Mouse (Mus musculus) adrenal gland, postnatal 25 days (tissue): ENCODE measurements around the gene Fam129b. TPM values are rescaled to one million over a fixed set of nuclear protein-coding genes. Genes with fewer than 3 reads are reported as not detected.

Experiments used
- DNase-seq: peaks from one replicate; pipeline ENCODE4 v3.0.0; 2021; ENCODE audit warnings: mixed read lengths
- total RNA-seq: library from RNA; stranded (reverse); gene quantifications from 2 replicates; pipeline ENCODE4 v1.2.3, GENCODE M21; 2021

Fam129b gene
- total RNA-seq, 1 experiment from 2014 or later = 15.2 TPM

GRCm38 (mm10) chr2:32892490-32892889 lies 16.6 kb downstream of the Fam129b start:
- DNase-seq = no peak

GRCm38 (mm10) chr2:32894097-32894496 lies 18.2 kb downstream of the Fam129b start:
- DNase-seq = no peak

- DNase-seq = no peak
Measured at GRCm38 (mm10) chr2:32895606-32896106, 19.7 kb downstream of the Fam129b start.

- no peak for DNase-seq
Measured at GRCm38 (mm10) chr2:32896507-32897147, 20.7 kb downstream of the Fam129b start.

GRCm38 (mm10) chr2:32898983-32899382 lies 23.1 kb downstream of the Fam129b start:
- DNase-seq = no peak

GRCm38 (mm10) chr2:32902126-32902525 lies 26.2 kb downstream of the Fam129b start:
- no peak for DNase-seq

- no peak for DNase-seq
Measured at GRCm38 (mm10) chr2:32903470-32903869, 27.6 kb downstream of the Fam129b start.

- DNase-seq = no peak
Measured at GRCm38 (mm10) chr2:32904637-32905036, 28.7 kb downstream of the Fam129b start.

GRCm38 (mm10) chr2:32905297-32905696 lies 29.4 kb downstream of the Fam129b start:
- no peak for DNase-seq

- no peak for DNase-seq
Measured at GRCm38 (mm10) chr2:32907442-32907841, 31.5 kb downstream of the Fam129b start.

GRCm38 (mm10) chr2:32908272-32908671 lies 32.4 kb downstream of the Fam129b start:
- DNase-seq = no peak

GRCm38 (mm10) chr2:32908796-32909195 lies 32.9 kb downstream of the Fam129b start:
- DNase-seq = no peak

- no peak for DNase-seq
Measured at GRCm38 (mm10) chr2:32911639-32912182, 35.8 kb downstream of the Fam129b start.

- peak; percentile 80 for DNase-seq
Measured at GRCm38 (mm10) chr2:32912210-32912804, 36.4 kb downstream of the Fam129b start.

GRCm38 (mm10) chr2:32914362-32914761 lies 38.4 kb downstream of the Fam129b start:
- DNase-seq = peak; percentile 33

GRCm38 (mm10) chr2:32914896-32915295 lies 39.0 kb downstream of the Fam129b start:
- peak; percentile 47 for DNase-seq

GRCm38 (mm10) chr2:32917526-32917925 lies 41.6 kb downstream of the Fam129b start:
- peak; percentile 65 for DNase-seq

GRCm38 (mm10) chr2:32918391-32918790 lies 42.5 kb downstream of the Fam129b start:
- DNase-seq = no peak

- DNase-seq = no peak
Measured at GRCm38 (mm10) chr2:32921235-32921634, 45.3 kb downstream of the Fam129b start.

- no peak for DNase-seq
Measured at GRCm38 (mm10) chr2:32921801-32922380, 46.0 kb downstream of the Fam129b start.

GRCm38 (mm10) chr2:32922564-32922963 lies 46.6 kb downstream of the Fam129b start:
- no peak for DNase-seq

GRCm38 (mm10) chr2:32923551-32924250 lies 47.8 kb downstream of the Fam129b start:
- no peak for DNase-seq
